Mouse (Mus musculus) megakaryocyte, embryonic 14.5 days (primary cell): ENCODE measurements at regions not wholly inside any gene's neighbourhood (a gene's known extent, or its start where the extent isn't known, plus 50 kb on each side); places are given as distances from the start of the nearest gene placed in this dataset.
A peak's percentile ranks its signal among the peaks of the same experiment; 100 is the strongest.

Experiments
- H3K27me3 ChIP-seq: replicated peaks from 2 replicates; pipeline ENCODE3; 2012; ENCODE audit warnings: inconsistent platforms
- H3K36me3 ChIP-seq: replicated peaks from 2 replicates; pipeline ENCODE3; 2012; ENCODE audit warnings: low read length, inconsistent platforms, mixed read lengths
- H3K4me1 ChIP-seq: 2 replicates; pipeline ENCODE4 v1.6.1; 2012; ENCODE audit warnings: inconsistent platforms
- H3K4me3 ChIP-seq: replicated peaks from 2 replicates; pipeline ENCODE3; 2012; ENCODE audit warnings: moderate library complexity, mild to moderate bottlenecking, inconsistent platforms
- H3K9me3 ChIP-seq: 2 replicates; pipeline ENCODE4 v1.6.1; 2012; ENCODE audit warnings: inconsistent platforms
- FLI1 ChIP-seq: IDR thresholded peaks from 2 replicates; pipeline ENCODE4 v1.6.1; 2012; ENCODE audit warnings: low read length, inconsistent platforms, mixed read lengths
- GATA1 ChIP-seq: IDR thresholded peaks from 3 replicates; pipeline ENCODE4 v1.6.1; 2012; ENCODE audit warnings: mixed read lengths, low read length, inconsistent platforms, borderline replicate concordance

GRCm38 (mm10) chr3:83687503-83687902, 78.6 kb upstream of the Sfrp2 start:
- no peaks in the 10 kb centered on the region for H3K9me3 ChIP-seq
- TF ChIP-seq GATA1 (no peak), FLI1 (no peak)
- H3K4me3 ChIP-seq = no peak overlapping the region
- no peaks in the 10 kb centered on the region for H3K27me3 ChIP-seq
- no peaks in the 10 kb centered on the region for H3K36me3 ChIP-seq
- no peaks in the 10 kb centered on the region for H3K4me1 ChIP-seq

GRCm38 (mm10) chr3:83689068-83689976, 76.8 kb upstream of the Sfrp2 start:
- H3K27me3 ChIP-seq = peaks cover 2% of the 10 kb centered on the region
- H3K9me3 ChIP-seq = no peaks in the 10 kb centered on the region
- no peak overlapping the region for H3K4me3 ChIP-seq
- TF ChIP-seq FLI1 (no peak), GATA1 (no peak)
- no peaks in the 10 kb centered on the region for H3K36me3 ChIP-seq
- H3K4me1 ChIP-seq = no peaks in the 10 kb centered on the region

- no peaks in the 10 kb centered on the region for H3K9me3 ChIP-seq
- H3K27me3 ChIP-seq = peaks cover 8% of the 10 kb centered on the region
- no peaks in the 10 kb centered on the region for H3K36me3 ChIP-seq
- TF ChIP-seq FLI1 (no peak), GATA1 (no peak)
- H3K4me3 ChIP-seq = no peak overlapping the region
- no peaks in the 10 kb centered on the region for H3K4me1 ChIP-seq
These were observed 71.6 kb upstream of the Sfrp2 start for GRCm38 (mm10) chr3:83694505-83694904.

GRCm38 (mm10) chr3:83699751-83700150, 66.4 kb upstream of the Sfrp2 start:
- Histone ChIP-seq H3K36me3 (no peaks in the 10 kb centered on the region), H3K9me3 (no peaks in the 10 kb centered on the region), H3K4me3 (no peak overlapping the region), H3K4me1 (peaks cover under 1% of the 10 kb centered on the region; the same call in 1 of the 2 replicates), H3K27me3 (peaks cover 7% of the 10 kb centered on the region)
- TF ChIP-seq FLI1 = no peak
- TF ChIP-seq GATA1 = no peak

GRCm38 (mm10) chr3:83701075-83701474, 65.0 kb upstream of the Sfrp2 start:
- Histone ChIP-seq H3K4me3 (no peak overlapping the region), H3K27me3 (peaks cover 7% of the 10 kb centered on the region), H3K9me3 (no peaks in the 10 kb centered on the region), H3K36me3 (peaks cover 2% of the 10 kb centered on the region), H3K4me1 (peaks cover 12% of the 10 kb centered on the region)
- no peak for TF ChIP-seq GATA1
- TF ChIP-seq FLI1 = no peak

GRCm38 (mm10) chr3:83704559-83704958, 61.6 kb upstream of the Sfrp2 start:
- H3K9me3 ChIP-seq = no peaks in the 10 kb centered on the region
- no peak overlapping the region for H3K4me3 ChIP-seq
- TF ChIP-seq GATA1 (no peak), FLI1 (no peak)
- H3K36me3 ChIP-seq = peaks cover 2% of the 10 kb centered on the region
- peaks cover 46% of the 10 kb centered on the region for H3K4me1 ChIP-seq
- H3K27me3 ChIP-seq = peaks cover under 1% of the 10 kb centered on the region

- peaks cover 2% of the 10 kb centered on the region for H3K36me3 ChIP-seq
- no peaks in the 10 kb centered on the region for H3K27me3 ChIP-seq
- H3K4me1 ChIP-seq = peaks cover 52% of the 10 kb centered on the region
- no peak overlapping the region for H3K4me3 ChIP-seq
- TF ChIP-seq FLI1 = no peak
- no peak for TF ChIP-seq GATA1
- no peaks in the 10 kb centered on the region for H3K9me3 ChIP-seq
These were observed 60.9 kb upstream of the Sfrp2 start for GRCm38 (mm10) chr3:83705253-83705652.

GRCm38 (mm10) chr3:83706531-83707243, 59.4 kb upstream of the Sfrp2 start:
- TF ChIP-seq GATA1 = no peak; the same call in 2 of the 3 replicates
- TF ChIP-seq FLI1 = peak; percentile 85

GRCm38 (mm10) chr3:83707278-83707677, 58.8 kb upstream of the Sfrp2 start:
- Histone ChIP-seq H3K27me3 (no peaks in the 10 kb centered on the region), H3K4me3 (no peak overlapping the region), H3K9me3 (no peaks in the 10 kb centered on the region), H3K36me3 (peaks cover 2% of the 10 kb centered on the region), H3K4me1 (peaks cover 65% of the 10 kb centered on the region)
- TF ChIP-seq GATA1 (no peak), FLI1 (no peak)

More at GRCm38 (mm10) chr3:83706531-83707243, 59.4 kb upstream of the Sfrp2 start:
- H3K4me3 ChIP-seq = peak overlapping the region; percentile 79
- no peaks in the 10 kb centered on the region for H3K9me3 ChIP-seq
- peaks cover 2% of the 10 kb centered on the region for H3K36me3 ChIP-seq
- no peaks in the 10 kb centered on the region for H3K27me3 ChIP-seq
- peaks cover 65% of the 10 kb centered on the region for H3K4me1 ChIP-seq

GRCm38 (mm10) chr3:83708973-83709372, 57.1 kb upstream of the Sfrp2 start:
- no peaks in the 10 kb centered on the region for H3K9me3 ChIP-seq
- peaks cover 2% of the 10 kb centered on the region for H3K36me3 ChIP-seq
- H3K27me3 ChIP-seq = no peaks in the 10 kb centered on the region
- H3K4me1 ChIP-seq = peaks cover 72% of the 10 kb centered on the region
- H3K4me3 ChIP-seq = peak overlapping the region; percentile 18
- TF ChIP-seq FLI1 = no peak
- no peak for TF ChIP-seq GATA1
